Mouse (Mus musculus): ENCODE measurements at regions not wholly inside any gene's neighbourhood (a gene's known extent, or its start where the extent isn't known, plus 50 kb on each side); places are given as distances from the start of the nearest gene placed in this dataset.
"Not testable (repeated sequence)": the region's sequence is repeated elsewhere in the genome, so short reads cannot be mapped to it uniquely, and the experiment has no call there.

GRCm38 (mm10) chr9:11192183-11192582 is 287.6 kb upstream of the Cntn5 start:
- DNase-seq (ENCODE audit: low spot score) = no peak

GRCm38 (mm10) chr9:11145799-11146198 is 241.2 kb upstream of the Cntn5 start:
- DNase-seq (ENCODE audit: low spot score) = no peak

GRCm38 (mm10) chr9:11126833-11127232 is 222.3 kb upstream of the Cntn5 start:
- no peak for DNase-seq (ENCODE audit: low spot score)

- no peak for DNase-seq (ENCODE audit: low spot score)
Measured at GRCm38 (mm10) chr9:11119153-11119552, 214.6 kb upstream of the Cntn5 start.

- not testable (repeated sequence) for DNase-seq (ENCODE audit: low spot score)
Measured at GRCm38 (mm10) chr9:11107828-11108227, 203.3 kb upstream of the Cntn5 start.

GRCm38 (mm10) chr9:11107212-11107611 is 202.6 kb upstream of the Cntn5 start:
- not testable (repeated sequence) for DNase-seq (ENCODE audit: low spot score)

- DNase-seq (ENCODE audit: low spot score) = no peak
Measured at GRCm38 (mm10) chr9:11106268-11106667, 201.7 kb upstream of the Cntn5 start.

GRCm38 (mm10) chr9:11103448-11103847 is 198.9 kb upstream of the Cntn5 start:
- DNase-seq (ENCODE audit: low spot score) = no peak

GRCm38 (mm10) chr9:11092874-11093273 is 188.3 kb upstream of the Cntn5 start:
- no peak for DNase-seq (ENCODE audit: low spot score)

GRCm38 (mm10) chr9:11067125-11067524 is 162.6 kb upstream of the Cntn5 start:
- not testable (repeated sequence) for DNase-seq (ENCODE audit: low spot score)

- DNase-seq (ENCODE audit: low spot score) = no peak
Measured at GRCm38 (mm10) chr9:11062856-11063255, 158.3 kb upstream of the Cntn5 start.

All from retina, embryonic 14.5 days (tissue).